Mouse (Mus musculus): ENCODE data around the gene Cadm1. TPM values are rescaled to one million over a fixed set of nuclear protein-coding genes. Genes with fewer than 3 reads are reported as not detected.

The Cadm1 gene
- polyA plus RNA-seq, 1 experiment from 2014 or later, result 20.9 TPM

- Histone ChIP-seq H3K27ac (ENCODE audit: low read depth, low read length) (no peak overlapping the region), H3K36me3 (ENCODE audit: control insufficient read depth, insufficient read depth) (no peaks in the 10 kb centered on the region), H3K9ac (ENCODE audit: low read depth, low read length) (no peak overlapping the region), H3K9me3 (ENCODE audit: control insufficient read depth) (no peaks in the 10 kb centered on the region), H3K4me1 (replicated peaks; ENCODE audit: control insufficient read depth, insufficient read depth, low read length) (no peaks in the 10 kb centered on the region), H3K4me3 (ENCODE audit: low read depth, low read length) (no peak overlapping the region), H3K4me2 (replicated peaks; ENCODE audit: low read depth) (no peak overlapping the region), H3K27me3 (replicated peaks; ENCODE audit: control insufficient read depth, insufficient read depth, low read length) (no peaks in the 10 kb centered on the region)
- TF ChIP-seq CTCF (IDR thresholded peaks at IDR 0.05; ENCODE audit: low read depth), result no peak
- no peak for ATAC-seq
- WGBS, result 83% methylated on average over 6 of the region's 6 CpGs
Measured at GRCm38 (mm10) chr9:47779291-47779690, 249.3 kb downstream of the Cadm1 start.

GRCm38 (mm10) chr9:47786642-47787041 is 256.7 kb downstream of the Cadm1 start:
- Histone ChIP-seq H3K9me3 (ENCODE audit: control insufficient read depth) (no peaks in the 10 kb centered on the region), H3K4me3 (ENCODE audit: low read depth, low read length) (no peak overlapping the region), H3K27me3 (replicated peaks; ENCODE audit: control insufficient read depth, insufficient read depth, low read length) (no peaks in the 10 kb centered on the region), H3K36me3 (ENCODE audit: control insufficient read depth, insufficient read depth) (no peaks in the 10 kb centered on the region), H3K4me2 (replicated peaks; ENCODE audit: low read depth) (no peak overlapping the region), H3K9ac (ENCODE audit: low read depth, low read length) (no peak overlapping the region), H3K4me1 (replicated peaks; ENCODE audit: control insufficient read depth, insufficient read depth, low read length) (no peaks in the 10 kb centered on the region), H3K27ac (ENCODE audit: low read depth, low read length) (no peak overlapping the region)
- TF ChIP-seq CTCF (IDR thresholded peaks at IDR 0.05; ENCODE audit: low read depth), result no peak
- WGBS, result 82% methylated on average over 3 of the region's 3 CpGs
- no peak for ATAC-seq

DNA sequence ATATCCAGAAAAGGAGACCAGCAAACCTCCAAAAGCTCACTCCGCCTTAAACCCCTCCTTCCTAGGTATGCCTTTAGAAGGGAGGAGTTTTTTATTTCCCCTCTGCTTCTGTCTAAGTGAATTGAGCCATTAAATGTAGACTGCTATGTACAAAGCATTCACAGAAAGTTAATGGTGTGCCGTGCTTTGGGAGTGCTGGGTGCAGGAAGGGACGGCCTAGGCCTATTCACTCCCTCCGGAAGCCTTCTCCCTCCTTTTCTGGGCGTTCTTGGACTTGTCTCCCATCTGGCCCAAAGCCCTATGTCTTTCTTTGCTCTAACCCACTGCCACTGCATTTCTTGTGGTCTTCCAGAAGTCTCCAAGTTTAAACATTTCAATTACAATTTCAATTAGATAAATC is 268.5 kb downstream of the Cadm1 start:
- 89% methylated on average over 5 of the region's 5 CpGs for WGBS
- Histone ChIP-seq H3K36me3 (ENCODE audit: control insufficient read depth, insufficient read depth) (no peaks in the 10 kb centered on the region), H3K27me3 (replicated peaks; ENCODE audit: control insufficient read depth, insufficient read depth, low read length) (no peaks in the 10 kb centered on the region), H3K9me3 (ENCODE audit: control insufficient read depth) (no peaks in the 10 kb centered on the region), H3K27ac (ENCODE audit: low read depth, low read length) (no peak overlapping the region), H3K9ac (ENCODE audit: low read depth, low read length) (no peak overlapping the region), H3K4me1 (replicated peaks; ENCODE audit: control insufficient read depth, insufficient read depth, low read length) (no peaks in the 10 kb centered on the region), H3K4me3 (ENCODE audit: low read depth, low read length) (no peak overlapping the region), H3K4me2 (replicated peaks; ENCODE audit: low read depth) (no peak overlapping the region)
- no peak for TF ChIP-seq CTCF (IDR thresholded peaks at IDR 0.05; ENCODE audit: low read depth)
- ATAC-seq, result no peak

DNA sequence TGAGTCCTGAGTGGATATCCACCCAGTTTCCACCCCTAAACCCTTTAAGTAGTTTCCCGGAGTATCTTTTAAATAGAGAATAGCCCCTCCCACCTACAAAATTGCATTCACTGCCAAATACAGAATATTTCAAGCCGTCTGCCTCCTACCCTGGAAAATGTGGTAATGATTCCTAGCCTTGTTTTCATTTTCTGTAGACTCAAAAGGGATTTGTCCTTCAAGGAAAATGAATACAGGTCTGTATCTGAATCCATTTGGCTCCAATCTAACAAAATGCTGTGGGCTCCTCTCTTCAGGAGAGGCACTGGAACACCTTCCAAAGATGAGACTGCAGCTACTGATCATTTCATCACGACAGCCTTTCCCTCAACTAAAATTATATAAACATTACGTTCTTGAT is 271.3 kb downstream of the Cadm1 start:
- Histone ChIP-seq H3K36me3 (ENCODE audit: control insufficient read depth, insufficient read depth) (no peaks in the 10 kb centered on the region), H3K4me3 (ENCODE audit: low read depth, low read length) (no peak overlapping the region), H3K4me1 (replicated peaks; ENCODE audit: control insufficient read depth, insufficient read depth, low read length) (no peaks in the 10 kb centered on the region), H3K27ac (ENCODE audit: low read depth, low read length) (no peak overlapping the region), H3K9me3 (ENCODE audit: control insufficient read depth) (no peaks in the 10 kb centered on the region), H3K9ac (ENCODE audit: low read depth, low read length) (no peak overlapping the region), H3K27me3 (replicated peaks; ENCODE audit: control insufficient read depth, insufficient read depth, low read length) (no peaks in the 10 kb centered on the region), H3K4me2 (replicated peaks; ENCODE audit: low read depth) (no peak overlapping the region)
- 79% methylated on average over 4 of the region's 4 CpGs for WGBS
- TF ChIP-seq CTCF (IDR thresholded peaks at IDR 0.05; ENCODE audit: low read depth), result no peak
- no peak for ATAC-seq

GRCm38 (mm10) chr9:47802527-47802926 is 272.6 kb downstream of the Cadm1 start:
- TF ChIP-seq CTCF (IDR thresholded peaks at IDR 0.05; ENCODE audit: low read depth), result no peak
- Histone ChIP-seq H3K4me2 (replicated peaks; ENCODE audit: low read depth) (no peak overlapping the region), H3K4me1 (replicated peaks; ENCODE audit: control insufficient read depth, insufficient read depth, low read length) (no peaks in the 10 kb centered on the region), H3K27ac (ENCODE audit: low read depth, low read length) (no peak overlapping the region), H3K4me3 (ENCODE audit: low read depth, low read length) (no peak overlapping the region), H3K36me3 (ENCODE audit: control insufficient read depth, insufficient read depth) (no peaks in the 10 kb centered on the region), H3K27me3 (replicated peaks; ENCODE audit: control insufficient read depth, insufficient read depth, low read length) (no peaks in the 10 kb centered on the region), H3K9ac (ENCODE audit: low read depth, low read length) (no peak overlapping the region), H3K9me3 (ENCODE audit: control insufficient read depth) (no peaks in the 10 kb centered on the region)
- WGBS, result 93% methylated on average over 4 of the region's 4 CpGs
- ATAC-seq, result no peak

DNA sequence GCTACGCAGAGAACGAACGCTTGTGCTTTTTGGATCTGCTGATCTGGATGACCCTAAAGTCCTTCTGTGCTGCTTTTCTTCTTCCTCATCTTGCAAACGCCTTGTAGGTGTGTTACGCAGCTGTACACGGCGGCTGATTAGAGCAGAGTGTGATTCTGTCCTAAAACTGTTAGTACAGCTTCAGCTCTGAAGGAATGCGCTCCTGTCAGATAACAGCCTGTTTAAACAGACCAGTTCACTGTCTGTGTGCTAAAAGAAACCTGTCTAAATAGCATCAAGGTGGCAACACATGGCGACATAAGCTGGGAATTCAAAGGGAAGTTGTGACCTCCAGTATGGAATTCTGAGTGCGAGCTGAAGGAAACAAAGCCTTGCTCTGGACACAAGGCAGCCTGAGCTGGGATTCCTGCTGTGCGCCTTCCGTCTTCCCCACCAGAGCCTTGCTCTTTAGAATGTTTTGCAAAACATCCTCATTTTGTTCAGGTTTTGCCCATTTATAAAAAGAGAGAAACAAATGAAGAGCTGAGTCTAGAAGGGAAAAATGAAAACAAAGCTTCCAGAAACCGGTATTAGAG is 273.6 kb downstream of the Cadm1 start:
- ATAC-seq, result no peak
- H3K9ac ChIP-seq (ENCODE audit: low read depth, low read length), result no peak overlapping the region
- WGBS, result 49% methylated on average over 13 of the region's 13 CpGs
- H3K4me1 ChIP-seq (replicated peaks; ENCODE audit: control insufficient read depth, insufficient read depth, low read length), result no peaks in the 10 kb centered on the region
- H3K36me3 ChIP-seq (ENCODE audit: control insufficient read depth, insufficient read depth), result no peaks in the 10 kb centered on the region
- no peak overlapping the region for H3K4me3 ChIP-seq (ENCODE audit: low read depth, low read length)
- no peak overlapping the region for H3K4me2 ChIP-seq (replicated peaks; ENCODE audit: low read depth)
- no peaks in the 10 kb centered on the region for H3K9me3 ChIP-seq (ENCODE audit: control insufficient read depth)
- TF ChIP-seq CTCF (IDR thresholded peaks at IDR 0.05; ENCODE audit: low read depth), result no peak
- H3K27ac ChIP-seq (ENCODE audit: low read depth, low read length), result no peak overlapping the region
- no peaks in the 10 kb centered on the region for H3K27me3 ChIP-seq (replicated peaks; ENCODE audit: control insufficient read depth, insufficient read depth, low read length)

DNA sequence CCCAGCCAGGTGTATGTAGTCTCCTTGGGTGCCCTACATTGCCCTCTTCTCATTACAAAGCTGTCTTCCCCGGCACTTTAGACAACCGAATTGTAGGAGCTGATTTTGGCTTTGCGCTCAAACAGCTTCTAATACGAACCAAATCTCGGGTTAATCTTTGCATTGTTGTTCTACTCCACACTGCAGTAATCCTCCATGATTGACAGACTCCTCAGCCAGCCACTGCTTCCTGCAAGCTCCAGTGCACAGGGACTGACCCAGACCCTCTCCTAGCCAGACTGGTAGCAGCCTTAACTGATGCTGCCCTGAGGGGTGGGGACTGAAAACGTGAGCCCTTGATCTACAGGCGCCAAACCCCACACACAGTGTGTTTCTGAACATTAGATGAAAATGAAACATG is 275.7 kb downstream of the Cadm1 start:
- Histone ChIP-seq H3K36me3 (ENCODE audit: control insufficient read depth, insufficient read depth) (no peaks in the 10 kb centered on the region), H3K4me1 (replicated peaks; ENCODE audit: control insufficient read depth, insufficient read depth, low read length) (no peaks in the 10 kb centered on the region), H3K9me3 (ENCODE audit: control insufficient read depth) (no peaks in the 10 kb centered on the region), H3K4me3 (ENCODE audit: low read depth, low read length) (no peak overlapping the region), H3K27me3 (replicated peaks; ENCODE audit: control insufficient read depth, insufficient read depth, low read length) (no peaks in the 10 kb centered on the region), H3K27ac (ENCODE audit: low read depth, low read length) (no peak overlapping the region), H3K9ac (ENCODE audit: low read depth, low read length) (no peak overlapping the region), H3K4me2 (replicated peaks; ENCODE audit: low read depth) (no peak overlapping the region)
- no peak for ATAC-seq
- WGBS, result 84% methylated on average over 7 of the region's 7 CpGs
- TF ChIP-seq CTCF (IDR thresholded peaks at IDR 0.05; ENCODE audit: low read depth), result no peak
